Mouse (Mus musculus) CD4-positive helper T cell, adult 2 months (primary cell): ENCODE data around the gene Plg.

Source experiments
- DNase-seq: peaks from one replicate; pipeline ENCODE4 v3.0.0-alpha.2; 2012; ENCODE audit warnings: low read depth, missing footprints, low spot score

The Plg gene

DNA sequence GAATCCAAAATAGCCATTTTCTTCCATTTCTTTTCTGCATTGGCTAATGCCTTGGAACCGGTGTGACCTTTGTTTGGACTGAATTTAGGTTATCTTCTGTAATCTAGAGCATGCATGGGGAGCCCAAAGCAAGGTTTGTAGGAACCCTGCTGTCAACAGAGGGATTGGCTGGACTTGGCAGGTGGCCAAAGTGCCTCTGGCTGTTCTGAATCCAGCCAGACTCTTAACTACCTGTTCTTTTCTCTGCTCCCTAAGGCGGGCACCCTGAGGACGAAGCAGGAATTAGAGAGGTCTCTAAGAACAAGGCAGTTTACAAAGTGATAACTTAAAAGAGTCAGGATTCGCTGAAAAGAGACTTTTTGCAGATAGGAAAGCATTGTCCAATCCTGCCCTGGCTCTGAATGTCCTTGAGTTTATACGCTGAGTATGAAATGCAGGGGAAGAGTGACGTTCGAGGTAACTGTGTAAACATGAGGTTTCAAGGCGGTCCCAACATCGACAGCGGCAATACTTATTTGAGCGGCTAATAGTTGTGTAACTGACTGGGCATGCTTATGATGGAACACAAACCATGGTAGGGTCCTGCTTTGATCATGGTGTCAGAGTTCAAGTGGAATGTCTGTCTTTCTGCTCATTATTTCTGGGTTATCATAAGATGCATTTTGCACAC, 74.6 kb downstream of the Plg start:
- DNase-seq = no peak

DNA sequence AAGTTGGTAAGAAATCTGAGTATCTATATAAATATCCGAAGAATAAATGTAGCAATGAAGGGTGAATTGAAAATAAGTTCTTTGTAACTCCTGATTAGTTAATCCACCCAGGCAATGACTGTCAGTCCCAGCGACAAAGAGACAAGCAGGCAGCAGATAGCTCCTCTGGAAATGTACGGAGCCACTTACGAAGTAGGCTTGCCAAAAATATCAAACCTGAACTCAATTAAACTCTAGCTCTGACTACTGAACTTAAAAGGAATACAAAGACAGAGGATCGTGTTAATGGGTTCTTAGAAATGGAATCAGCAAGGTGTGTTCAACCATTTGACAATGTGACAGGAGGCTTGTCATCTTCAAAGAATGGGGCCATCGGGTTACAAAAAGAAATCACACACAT, 75.3 kb downstream of the Plg start:
- no peak for DNase-seq

DNA sequence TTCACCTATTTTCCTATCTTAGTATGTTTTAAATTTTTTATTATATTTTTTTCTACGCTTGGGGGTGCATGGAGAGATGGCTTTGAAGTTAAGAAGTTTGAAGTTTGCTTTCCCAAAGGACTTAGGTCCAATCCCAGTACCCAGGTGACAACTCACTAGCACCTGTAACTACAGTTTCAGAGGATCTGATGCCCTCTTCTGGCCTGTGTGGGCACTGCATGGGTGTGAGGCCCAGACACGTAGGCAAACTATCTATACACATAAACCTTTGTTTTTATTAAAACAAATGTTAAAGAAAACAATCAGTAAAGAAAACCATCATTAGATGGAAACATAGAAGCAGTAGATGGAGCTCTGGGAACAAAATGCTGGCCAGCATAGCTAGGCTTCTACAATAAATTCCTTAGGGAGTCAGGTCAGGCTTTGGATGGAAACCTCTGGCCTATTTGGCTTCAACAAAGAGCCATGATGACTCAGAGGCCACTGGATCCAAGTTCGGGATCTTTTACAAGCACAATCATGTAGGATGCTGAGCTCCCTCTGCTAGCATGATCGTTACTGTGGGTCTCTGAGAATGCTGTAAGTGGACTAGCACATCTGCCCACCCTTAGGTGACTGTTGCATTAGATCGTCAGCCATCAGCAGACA, 76.9 kb downstream of the Plg start:
- DNase-seq = no peak

DNA sequence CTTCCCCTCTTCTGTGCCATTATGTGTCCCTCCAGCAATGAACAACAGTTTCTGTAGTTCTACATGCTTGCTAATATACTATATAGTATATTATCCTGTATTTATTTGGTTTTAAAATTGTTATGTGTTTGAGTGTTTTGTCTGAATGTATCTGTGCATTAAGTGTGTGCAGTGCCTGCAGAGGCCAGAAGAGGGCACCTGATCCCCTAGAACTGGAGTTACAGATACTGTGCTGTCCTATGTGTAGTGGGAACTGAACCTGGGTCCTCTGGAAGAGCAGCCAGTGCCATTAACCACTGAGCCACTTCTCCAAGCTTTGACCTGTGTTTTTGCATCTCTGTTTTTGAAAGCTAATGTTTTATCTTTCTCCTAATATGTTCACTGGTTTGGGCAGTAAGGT, 82.8 kb downstream of the Plg start:
- no peak for DNase-seq

DNA sequence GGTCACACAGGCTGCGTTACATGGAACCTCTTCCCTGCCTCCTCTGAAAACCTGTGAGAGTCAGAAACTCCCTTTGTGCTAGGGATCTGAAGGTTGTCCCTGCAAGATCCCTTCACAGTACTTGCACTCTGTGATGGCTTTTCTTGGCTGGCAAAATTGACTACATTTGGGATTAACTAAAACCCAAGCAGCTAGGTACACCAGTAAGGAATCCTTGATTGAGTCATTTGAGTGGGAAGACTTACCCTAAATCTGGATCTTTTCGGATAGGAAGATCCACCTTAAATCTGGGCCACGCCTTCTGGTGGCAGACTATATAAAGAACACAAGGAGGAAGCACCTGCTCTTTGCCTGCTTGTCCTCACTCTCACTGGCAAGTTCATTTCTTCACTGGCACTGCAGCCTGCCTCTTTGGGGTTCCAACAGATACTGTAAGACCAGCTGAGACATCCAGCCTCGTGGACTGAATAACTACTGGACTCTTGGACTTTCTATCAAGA, 88.1 kb downstream of the Plg start:
- DNase-seq = no peak

DNA sequence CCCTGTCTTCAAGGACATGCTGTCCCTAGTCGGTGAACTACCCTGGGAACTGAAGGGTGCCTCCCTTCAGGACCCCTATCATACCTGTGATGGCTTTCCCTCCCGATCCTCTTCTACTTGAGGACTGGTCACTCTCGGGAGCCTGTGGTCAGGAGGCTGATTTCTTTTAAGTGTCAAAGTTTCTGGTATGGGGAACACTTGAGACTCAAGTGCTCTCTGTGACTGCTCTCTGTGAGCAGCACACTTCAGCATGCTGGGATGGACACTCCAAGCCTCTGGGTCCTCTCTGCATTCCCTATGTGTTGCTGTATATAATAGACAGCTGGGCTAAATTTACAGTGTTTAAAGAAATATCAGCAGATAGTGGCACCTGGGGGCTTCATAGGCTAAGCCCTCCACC, 89.2 kb downstream of the Plg start:
- no peak for DNase-seq

DNA sequence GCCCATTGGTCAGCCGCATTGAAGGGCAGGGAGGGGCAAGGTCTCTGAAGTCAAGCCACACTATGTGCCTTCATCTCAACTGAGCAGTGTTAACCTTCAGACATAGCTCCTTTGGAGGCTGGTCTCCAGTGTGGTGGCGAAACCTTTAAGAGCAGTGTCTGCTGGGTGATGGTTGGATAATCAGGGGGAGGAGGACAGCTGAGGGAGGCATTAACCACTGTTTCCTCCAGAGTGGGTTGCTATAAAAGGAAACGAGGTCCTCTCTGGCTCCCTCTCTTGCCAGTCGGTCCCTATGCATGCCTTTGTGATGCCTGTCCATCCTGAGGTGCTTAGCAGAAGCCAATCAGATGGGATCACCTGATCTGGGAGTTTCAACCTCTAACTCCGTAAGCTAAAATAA, 90.3 kb downstream of the Plg start:
- no peak for DNase-seq
